Mouse (Mus musculus) embryonic stem cell, embryonic (primary cell): ENCODE data around the gene Plekhm3.

Experiments used
- CTCF ChIA-PET, 4 experiments: fragments of 300-600 bp in 2 of 4; fragments of 350-600 bp in 2 of 4; sonication (Branson Sonifier 250); formaldehyde crosslinking; loops; one replicate each; lab custom pipeline; 2022; ENCODE audit warnings: inconsistent platforms in 2 of 4; lab: Charles Lee
- POLR2A ChIA-PET, 4 experiments: fragments of 300-600 bp in 2 of 4; fragments of 350-600 bp in 2 of 4; sonication (Branson Sonifier 250); formaldehyde crosslinking; loops; one replicate each; lab custom pipeline; 2022; ENCODE audit warnings: antibody characterized with exemption in 4 of 4, inconsistent platforms in 1 of 4; lab: Charles Lee

Gene Plekhm3

GRCm38 (mm10) chr1:64906226-64906625 lies 50.4 kb downstream of the Plekhm3 start:
- CTCF ChIA-PET: interaction anchor here in 2 of 4 experiments (0.7 to 1.0 kb wide), 2 partner anchors 13 kb away, joined by 3 to 4 read pairs; no protein-coding TSS in a partner anchor

DNA sequence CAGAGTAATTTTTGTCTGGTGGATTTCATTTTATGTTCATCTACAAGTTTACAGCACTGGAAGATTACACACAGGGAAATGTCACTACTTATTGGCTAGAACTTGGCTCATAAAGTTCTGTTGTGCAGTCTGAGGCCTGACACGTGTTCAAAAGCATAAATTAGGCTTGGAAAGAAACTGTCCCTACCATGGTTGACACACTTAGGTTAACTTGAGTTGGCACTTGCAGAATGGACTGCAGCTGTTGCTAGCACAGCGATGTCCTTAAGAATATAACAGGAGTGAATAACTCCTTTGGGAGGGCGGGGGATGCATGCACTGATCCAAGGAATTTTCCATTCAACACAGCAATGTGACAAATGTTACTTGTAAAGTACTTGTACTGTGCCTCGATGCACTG lies 53.2 kb downstream of the Plekhm3 start:
- ChIA-PET POLR2A (no interaction called here), CTCF (no interaction called here)

More at GRCm38 (mm10) chr1:64906226-64906625, 50.4 kb downstream of the Plekhm3 start:
- POLR2A ChIA-PET: interaction anchor here in 1 of 4 experiments (1.0 to 1.3 kb wide), 2 partner anchors 12 to 15 kb away, joined by 3 to 6 read pairs; no protein-coding TSS in a partner anchor

- ChIA-PET POLR2A (no interaction called here), CTCF (no interaction called here)
Observed at GRCm38 (mm10) chr1:64902804-64903203, 53.8 kb downstream of the Plekhm3 start.

GRCm38 (mm10) chr1:64899763-64900162 lies 56.9 kb downstream of the Plekhm3 start:
- POLR2A ChIA-PET: no interaction called here
- CTCF ChIA-PET: interaction anchor here in 1 of 4 experiments (1.1 kb wide), 1 partner anchor 19 kb away, joined by 3 read pairs; no protein-coding TSS in a partner anchor

- POLR2A ChIA-PET: interaction anchor here in 1 of 4 experiments (1.0 kb wide), 1 partner anchor 21 kb away, joined by 3 read pairs; no protein-coding TSS in a partner anchor
- CTCF ChIA-PET: interaction anchor here in 1 of 4 experiments (1.4 kb wide), 1 partner anchor 21 kb away, joined by 3 read pairs; no protein-coding TSS in a partner anchor
Observed at GRCm38 (mm10) chr1:64897485-64897884, 59.1 kb downstream of the Plekhm3 start.

- CTCF ChIA-PET: interaction anchor here in 2 of 4 experiments (0.6 to 1.1 kb wide), 2 partner anchors 25 to 219 kb away, joined by 3 to 8 read pairs; no protein-coding TSS in a partner anchor
Observed at GRCm38 (mm10) chr1:64893806-64894205, 62.8 kb downstream of the Plekhm3 start.

DNA sequence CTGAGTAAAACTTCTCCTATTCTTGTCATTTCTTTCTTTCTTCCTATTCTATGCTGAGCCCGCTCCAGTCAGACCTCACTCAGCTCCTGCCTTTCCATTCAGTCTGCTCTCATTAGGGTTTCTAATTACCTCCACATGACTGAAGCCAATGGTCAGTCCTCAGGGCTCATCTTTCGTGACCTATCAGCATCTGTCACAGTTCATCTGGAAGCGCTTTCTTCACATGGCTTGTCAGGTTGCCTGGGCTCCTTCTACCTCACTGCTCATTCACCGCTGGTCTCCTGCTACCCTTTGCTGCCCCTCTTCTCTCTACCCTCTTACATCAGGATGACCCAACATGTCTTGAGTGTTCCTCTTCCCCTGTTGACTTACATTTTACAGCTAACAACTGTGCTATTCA lies 65.3 kb downstream of the Plekhm3 start:
- ChIA-PET POLR2A (interaction anchor here in 1 of 4 experiments (0.6 kb wide), 1 partner anchor 105 kb away, joined by 4 read pairs; no protein-coding TSS in a partner anchor), CTCF (no interaction called here)

More at GRCm38 (mm10) chr1:64893806-64894205, 62.8 kb downstream of the Plekhm3 start:
- POLR2A ChIA-PET: interaction anchor here in 2 of 4 experiments (0.6 to 1.3 kb wide), 4 partner anchors 25 to 852 kb away, joined by 3 to 6 read pairs (median 4); partner anchors contain the start of gene Ccnyl1 (in 2 of the 2)

GRCm38 (mm10) chr1:64887502-64888203 lies 69.0 kb downstream of the Plekhm3 start:
- ChIA-PET POLR2A (no interaction called here), CTCF (no interaction called here)

DNA sequence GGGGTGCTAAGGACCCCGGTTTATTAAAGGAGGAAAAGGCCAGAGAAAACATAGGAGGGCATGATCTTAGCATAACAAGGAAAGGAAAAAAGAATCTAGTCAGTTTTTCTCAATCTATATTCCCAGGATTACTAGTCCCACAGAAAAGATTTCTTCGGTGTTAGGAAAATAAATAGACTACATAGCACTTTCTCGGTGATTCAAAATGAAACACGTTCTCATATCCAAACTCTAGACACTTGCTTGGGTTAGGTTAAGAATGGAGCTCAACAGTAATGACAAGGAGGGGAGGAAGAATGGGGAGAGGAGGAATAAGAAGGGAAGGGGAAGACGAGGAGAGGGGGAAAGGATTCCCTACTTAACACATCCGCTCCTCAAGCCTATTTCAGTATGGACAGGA lies 69.9 kb downstream of the Plekhm3 start:
- ChIA-PET CTCF (interaction anchor here in 1 of 4 experiments (1.3 kb wide), 1 partner anchor 32 kb away, joined by 3 read pairs; no protein-coding TSS in a partner anchor), POLR2A (no interaction called here)

GRCm38 (mm10) chr1:64885328-64885727 lies 71.3 kb downstream of the Plekhm3 start:
- POLR2A ChIA-PET: interaction anchor here in 3 of 4 experiments (0.5 to 2.2 kb wide), 9 partner anchors 11 to 195 kb away, joined by 3 to 12 read pairs (median 5); partner anchors contain the start of genes Ccnyl1 (in 2 of the 3), Fzd5 (in 1 of the 3) and Plekhm3 (in 1 of the 3)

DNA sequence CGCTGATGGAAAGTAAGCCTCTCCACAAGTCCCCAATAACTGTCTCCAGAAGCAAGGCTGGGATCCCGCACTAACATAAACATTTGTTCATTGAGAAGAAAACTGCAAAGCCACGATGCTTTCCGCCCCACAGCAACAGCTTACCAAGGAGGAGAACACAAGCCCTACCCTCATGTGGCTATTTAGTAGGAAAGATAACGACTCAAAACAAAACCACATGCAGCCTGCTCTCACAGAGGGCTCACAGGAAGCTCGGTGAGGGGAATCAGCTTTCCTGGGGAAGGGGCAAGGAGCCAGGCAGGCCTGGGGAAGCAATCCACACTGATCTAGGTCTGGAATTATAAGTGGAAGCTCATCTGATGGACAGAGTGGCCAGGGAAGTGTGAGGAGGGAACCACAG lies 72.6 kb downstream of the Plekhm3 start:
- POLR2A ChIA-PET: interaction anchor here (0.6 to 2.2 kb wide), 9 partner anchors 12 to 370 kb away, joined by 3 to 12 read pairs (median 4); partner anchors contain the start of genes Fzd5 (in 2 of the 4) and Ccnyl1 (in 1 of the 4)
- CTCF ChIA-PET: interaction anchor here in 3 of 4 experiments (0.6 to 1.3 kb wide), 4 partner anchors 30 to 114 kb away, joined by 3 to 4 read pairs (median 3); no protein-coding TSS in a partner anchor

More at GRCm38 (mm10) chr1:64885328-64885727, 71.3 kb downstream of the Plekhm3 start:
- CTCF ChIA-PET: interaction anchor here in 2 of 4 experiments (0.5 to 1.3 kb wide), 3 partner anchors 33 to 583 kb away, joined by 3 to 16 read pairs (median 4); no protein-coding TSS in a partner anchor

DNA sequence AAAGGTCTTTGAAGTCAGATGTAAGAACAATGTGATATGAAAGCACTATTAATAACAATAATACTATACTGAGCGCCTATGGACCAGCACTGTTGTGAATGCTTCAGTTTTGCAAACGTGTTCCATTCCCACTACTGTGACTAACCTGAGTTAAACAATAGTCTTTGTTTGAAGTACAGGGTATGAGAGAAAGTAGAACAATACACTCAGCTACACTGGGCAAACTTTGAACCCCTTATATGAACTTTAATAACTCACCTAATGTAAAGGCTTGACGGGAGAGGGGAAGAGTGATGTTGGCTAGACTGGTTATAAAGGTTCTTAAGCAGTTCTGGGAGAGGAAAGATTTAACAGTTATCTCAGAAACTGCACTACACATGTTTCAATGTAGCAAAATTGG lies 76.0 kb downstream of the Plekhm3 start:
- CTCF ChIA-PET: no interaction called here
- POLR2A ChIA-PET: no interaction called here

GRCm38 (mm10) chr1:64878795-64879240 lies 77.8 kb downstream of the Plekhm3 start:
- POLR2A ChIA-PET: no interaction called here
- CTCF ChIA-PET: no interaction called here

- ChIA-PET POLR2A (interaction anchor here in 1 of 4 experiments (0.9 kb wide), 1 partner anchor 186 kb away, joined by 3 read pairs; the partner anchor contains the start of gene Ccnyl1), CTCF (no interaction called here)
Observed at GRCm38 (mm10) chr1:64876276-64876675, 80.3 kb downstream of the Plekhm3 start.

- ChIA-PET CTCF (interaction anchor here in 1 of 4 experiments (0.5 kb wide), 1 partner anchor 267 kb away, joined by 3 read pairs; no protein-coding TSS in a partner anchor), POLR2A (interaction anchor here in 2 of 4 experiments (0.6 to 1.1 kb wide), 4 partner anchors 8 to 185 kb away, joined by 3 read pairs; partner anchors contain the start of gene Ccnyl1 (in 1 of the 2))
Observed at GRCm38 (mm10) chr1:64875712-64876111, 80.9 kb downstream of the Plekhm3 start.

- ChIA-PET CTCF (interaction anchor here in 2 of 4 experiments (0.5 to 0.6 kb wide), 2 partner anchors 74 to 268 kb away, joined by 3 to 4 read pairs; no protein-coding TSS in a partner anchor), POLR2A (interaction anchor here in 1 of 4 experiments (0.6 to 1.1 kb wide), 2 partner anchors 8 to 11 kb away, joined by 3 read pairs; no protein-coding TSS in a partner anchor)
Observed at GRCm38 (mm10) chr1:64875156-64875555, 81.5 kb downstream of the Plekhm3 start.

DNA sequence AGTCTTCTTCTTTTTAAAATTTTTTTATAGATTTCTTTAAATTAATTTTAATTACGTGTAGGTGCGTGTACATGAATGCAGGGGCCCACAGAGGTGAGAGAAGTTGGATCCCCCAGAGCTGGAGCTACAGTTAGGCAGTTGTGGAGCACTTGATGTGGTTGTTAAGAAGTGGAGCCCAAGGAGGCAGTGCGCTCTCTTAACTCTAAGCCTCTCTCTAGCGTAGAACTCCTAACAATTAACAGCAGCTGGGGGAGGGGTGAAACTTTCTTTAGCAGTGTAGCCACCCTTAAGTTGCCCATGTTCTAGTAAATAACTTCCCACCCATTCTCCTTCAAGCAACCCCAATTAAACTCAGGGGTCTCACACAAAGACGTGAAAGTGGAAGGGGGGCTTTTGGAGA lies 84.7 kb downstream of the Plekhm3 start:
- POLR2A ChIA-PET: no interaction called here
- CTCF ChIA-PET: no interaction called here

DNA sequence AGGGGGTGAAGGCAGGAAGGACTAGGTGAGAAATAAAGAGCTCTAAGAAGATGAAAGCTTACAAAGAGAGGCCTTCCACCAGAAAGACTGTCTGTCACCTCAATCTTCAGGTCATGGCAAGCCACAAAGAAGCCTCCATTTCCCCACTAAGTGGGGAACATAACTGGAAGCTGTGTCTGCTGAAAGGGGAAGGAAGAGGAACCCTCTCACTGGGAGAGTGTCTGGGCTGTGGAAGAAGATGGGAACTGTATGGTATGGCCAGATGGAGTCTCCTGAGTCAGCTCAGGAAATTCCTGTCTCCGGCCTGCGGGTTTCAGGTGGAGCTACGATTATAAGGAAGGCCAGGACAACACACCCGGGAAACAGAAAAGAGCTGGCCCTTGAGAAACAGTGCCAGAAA lies 88.9 kb downstream of the Plekhm3 start:
- CTCF ChIA-PET: no interaction called here
- POLR2A ChIA-PET: interaction anchor here in 1 of 4 experiments (0.7 to 0.8 kb wide), 2 partner anchors 9 to 18 kb away, joined by 3 to 4 read pairs; no protein-coding TSS in a partner anchor

GRCm38 (mm10) chr1:64866140-64866539 lies 90.5 kb downstream of the Plekhm3 start:
- POLR2A ChIA-PET: no interaction called here
- CTCF ChIA-PET: interaction anchor here in 1 of 4 experiments (1.1 kb wide), 1 partner anchor 161 kb away, joined by 3 read pairs; no protein-coding TSS in a partner anchor
